Mouse (Mus musculus) liver, embryonic 16.5 days (tissue): ENCODE data around the gene Syt8. TPM values are rescaled to one million over a fixed set of nuclear protein-coding genes. Genes with fewer than 3 reads are reported as not detected.

Experiments
- ATAC-seq: fragments of 200-750 bp; cut with Nextera tagmentation; 2 replicates; pipeline ENCODE4 v1.8.0; 2017; ENCODE audit warnings: low read depth, mild to moderate bottlenecking, moderate number of reproducible peaks, moderate library complexity
- H3K27ac ChIP-seq: fragments of 300-500 bp; sonication (generic); 2 replicates; pipeline ENCODE4 v1.5.1; 2014; ENCODE audit warnings: mild to moderate bottlenecking, low read length
- H3K27me3 ChIP-seq: fragments of 300-500 bp; sonication (generic); 2 replicates; pipeline ENCODE4 v1.6.1; 2014; ENCODE audit warnings: low read depth, low read length, mixed read lengths; ENCODE audit not compliant: control insufficient read depth, insufficient read depth
- H3K36me3 ChIP-seq: fragments of 300-500 bp; sonication (generic); 2 replicates; pipeline ENCODE4 v1.6.1; 2014; ENCODE audit warnings: mild to moderate bottlenecking; ENCODE audit not compliant: control insufficient read depth, insufficient read depth
- H3K4me1 ChIP-seq: fragments of 300-500 bp; sonication (generic); 2 replicates; pipeline ENCODE4 v1.6.1; 2014; ENCODE audit warnings: low read depth, low read length, mixed read lengths; ENCODE audit not compliant: control insufficient read depth
- H3K4me2 ChIP-seq: fragments of 300-500 bp; sonication (generic); 2 replicates; pipeline ENCODE4 v1.6.1; 2014; ENCODE audit warnings: low read depth, low read length, mixed read lengths
- H3K4me3 ChIP-seq: fragments of 300-500 bp; sonication (generic); 2 replicates; pipeline ENCODE4 v1.5.1; 2014; ENCODE audit warnings: low read depth, mild to moderate bottlenecking, low read length
- H3K9ac ChIP-seq: fragments of 300-500 bp; sonication (generic); 2 replicates; pipeline ENCODE4 v1.6.1; 2014; ENCODE audit warnings: low read depth, low read length
- H3K9me3 ChIP-seq: fragments of 300-500 bp; sonication (generic); replicated peaks from 2 replicates; pipeline ENCODE4 v1.6.1; 2016; ENCODE audit warnings: low read length; ENCODE audit not compliant: control insufficient read depth
- WGBS: fragments of 180-500 bp; shearing (Covaris S2); extraction: QIAGEN DNeasy Blood & Tissue Kit; methylation state at CpG from one replicate; pipeline ENCODE4 v1.1.7; 2014; ENCODE audit not compliant: insufficient replicate concordance; 5-methylcytosine and 5-hydroxymethylcytosine counted together
- polyA plus RNA-seq: library from polyadenylated mRNA; unstranded; fragments of >200 nt; fragmentation: Nextera tagmentation; extraction: Ambion mirVana; gene quantifications from 2 replicates; pipeline ENCODE4 v1.2.1, GENCODE M21; 2015

Syt8 gene
- polyA plus RNA-seq, 1 experiment from 2014 or later: 0.14 TPM

GRCm38 (mm10) chr7:142473476-142473875 is 38.8 kb downstream of the Syt8 start:
- no peak for ATAC-seq
- no peak overlapping the region for H3K9ac ChIP-seq

GRCm38 (mm10) chr7:142474799-142475198 is 40.1 kb downstream of the Syt8 start:
- Histone ChIP-seq H3K27me3 (no peaks in the 10 kb centered on the region), H3K4me1 (no peaks in the 10 kb centered on the region), H3K4me2 (no peak overlapping the region), H3K27ac (no peak overlapping the region), H3K4me3 (no peak overlapping the region), H3K36me3 (no peaks in the 10 kb centered on the region), H3K9ac (no peak overlapping the region), H3K9me3 (no peaks in the 10 kb centered on the region)
- WGBS: 73% methylated on average over 14 of the region's 14 CpGs
- no peak for ATAC-seq

More at GRCm38 (mm10) chr7:142473476-142473875, 38.8 kb downstream of the Syt8 start:
- Histone ChIP-seq H3K27ac (no peak overlapping the region), H3K27me3 (no peaks in the 10 kb centered on the region), H3K36me3 (no peaks in the 10 kb centered on the region), H3K4me3 (no peak overlapping the region), H3K9me3 (no peaks in the 10 kb centered on the region), H3K4me1 (no peaks in the 10 kb centered on the region), H3K4me2 (no peak overlapping the region)
- WGBS: 46% methylated on average over 2 of the region's 2 CpGs

- H3K9ac ChIP-seq: no peak overlapping the region
- no peak overlapping the region for H3K4me2 ChIP-seq
- H3K9me3 ChIP-seq: no peaks in the 10 kb centered on the region
- no peak overlapping the region for H3K4me3 ChIP-seq
- no peaks in the 10 kb centered on the region for H3K36me3 ChIP-seq
- H3K27me3 ChIP-seq: no peaks in the 10 kb centered on the region
- no peak overlapping the region for H3K27ac ChIP-seq
- WGBS: 56% methylated on average over 7 of the region's 7 CpGs
- ATAC-seq: no peak
- no peaks in the 10 kb centered on the region for H3K4me1 ChIP-seq
Observed at GRCm38 (mm10) chr7:142475641-142476040, 41.0 kb downstream of the Syt8 start.

DNA sequence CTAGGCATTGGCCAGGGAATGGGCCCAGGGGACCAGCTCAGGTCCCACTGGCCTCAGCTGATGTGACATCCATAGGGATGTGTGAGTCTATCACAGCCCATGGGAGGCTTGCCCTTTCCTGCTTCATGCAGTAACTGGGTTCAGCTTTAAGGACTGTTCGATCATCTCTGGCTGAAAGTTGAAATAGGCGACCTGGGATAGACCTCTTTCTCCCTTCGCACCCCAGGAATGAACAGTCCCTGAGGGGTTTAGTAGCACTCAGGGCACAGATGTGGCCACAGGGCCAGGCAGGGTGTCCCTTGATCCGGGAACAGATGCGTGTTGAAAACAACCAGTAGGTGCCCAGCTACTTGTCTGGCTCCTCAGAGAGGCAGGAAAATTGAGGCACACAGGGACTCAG is 41.6 kb downstream of the Syt8 start:
- H3K9me3 ChIP-seq: no peaks in the 10 kb centered on the region
- no peak overlapping the region for H3K27ac ChIP-seq
- H3K27me3 ChIP-seq: no peaks in the 10 kb centered on the region
- ATAC-seq: no peak
- 66% methylated on average over 5 of the region's 5 CpGs for WGBS
- no peak overlapping the region for H3K9ac ChIP-seq
- H3K4me3 ChIP-seq: no peak overlapping the region
- no peaks in the 10 kb centered on the region for H3K36me3 ChIP-seq
- no peaks in the 10 kb centered on the region for H3K4me1 ChIP-seq
- no peak overlapping the region for H3K4me2 ChIP-seq

DNA sequence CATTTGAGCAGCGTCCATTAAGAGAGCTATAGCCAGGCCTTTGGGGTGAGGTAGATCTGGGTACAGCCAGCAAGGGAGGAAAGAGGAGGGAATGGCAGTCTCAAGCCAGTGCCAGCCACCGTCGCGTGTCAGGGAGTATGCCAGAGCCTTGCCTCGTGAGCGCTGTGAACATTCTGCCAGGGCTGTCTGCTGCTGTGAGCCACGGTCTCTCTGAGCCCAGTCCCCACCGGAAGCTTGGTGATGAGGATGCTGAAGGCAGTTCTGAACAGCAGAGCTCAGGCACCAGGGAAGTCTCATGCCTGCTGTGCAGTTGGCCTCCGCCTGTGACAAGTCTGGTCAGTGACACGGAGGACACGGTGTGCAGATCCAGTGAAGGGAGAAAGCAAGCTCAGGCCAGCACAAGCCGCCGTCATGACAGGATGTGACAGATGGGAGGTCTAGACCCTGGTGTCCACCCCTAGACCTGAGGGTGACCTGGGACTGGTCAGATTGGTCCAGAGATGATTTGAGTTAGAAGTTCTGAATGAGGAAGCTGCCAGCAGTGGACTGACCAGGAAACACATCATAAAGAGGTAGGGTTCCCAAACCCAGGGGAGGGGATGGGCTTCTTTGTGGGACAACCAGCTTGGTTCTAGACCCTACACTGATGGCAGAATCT is 42.3 kb downstream of the Syt8 start:
- no peaks in the 10 kb centered on the region for H3K36me3 ChIP-seq
- H3K9ac ChIP-seq: no peak overlapping the region
- no peak overlapping the region for H3K4me2 ChIP-seq
- ATAC-seq: no peak
- no peaks in the 10 kb centered on the region for H3K27me3 ChIP-seq
- H3K4me1 ChIP-seq: peaks cover 4% of the 10 kb centered on the region
- H3K27ac ChIP-seq: no peak overlapping the region
- no peaks in the 10 kb centered on the region for H3K9me3 ChIP-seq
- WGBS: 73% methylated on average over 13 of the region's 13 CpGs
- no peak overlapping the region for H3K4me3 ChIP-seq

- Histone ChIP-seq H3K27me3 (no peaks in the 10 kb centered on the region), H3K4me1 (peaks cover 4% of the 10 kb centered on the region), H3K9ac (no peak overlapping the region), H3K27ac (no peak overlapping the region), H3K4me3 (no peak overlapping the region), H3K36me3 (no peaks in the 10 kb centered on the region), H3K9me3 (no peaks in the 10 kb centered on the region), H3K4me2 (no peak overlapping the region)
- 59% methylated on average over 6 of the region's 6 CpGs for WGBS
- no peak for ATAC-seq
Observed at GRCm38 (mm10) chr7:142478001-142478400, 43.4 kb downstream of the Syt8 start.

GRCm38 (mm10) chr7:142478574-142478973 is 43.9 kb downstream of the Syt8 start:
- no peak overlapping the region for H3K4me2 ChIP-seq
- H3K4me1 ChIP-seq: peaks cover 4% of the 10 kb centered on the region
- H3K9ac ChIP-seq: no peak overlapping the region
- no peak overlapping the region for H3K4me3 ChIP-seq
- H3K9me3 ChIP-seq: no peaks in the 10 kb centered on the region
- no peaks in the 10 kb centered on the region for H3K36me3 ChIP-seq
- no peaks in the 10 kb centered on the region for H3K27me3 ChIP-seq
- ATAC-seq: no peak
- H3K27ac ChIP-seq: no peak overlapping the region
- 54% methylated on average over 2 of the region's 2 CpGs for WGBS

DNA sequence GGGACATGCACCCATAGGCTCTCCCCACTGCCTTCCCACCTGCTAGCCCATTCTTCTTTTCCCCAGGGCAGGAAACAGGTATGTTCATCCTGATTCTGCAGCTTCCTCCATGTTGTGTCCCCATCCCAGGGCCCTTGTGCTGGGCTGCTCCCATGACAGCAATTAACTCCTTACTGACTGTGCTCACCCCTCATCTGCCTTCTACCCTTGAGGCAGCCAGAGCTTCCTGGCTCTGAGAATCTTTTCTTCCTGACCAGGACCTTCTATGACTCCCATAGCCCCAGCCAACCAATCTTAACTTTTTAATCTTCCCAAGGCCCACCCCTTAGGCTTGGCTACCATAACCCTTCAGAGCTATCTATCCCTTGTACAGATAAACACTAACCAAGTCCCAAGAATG is 44.7 kb downstream of the Syt8 start:
- ATAC-seq: no peak
- no peak overlapping the region for H3K4me2 ChIP-seq
- H3K36me3 ChIP-seq: no peaks in the 10 kb centered on the region
- no peaks in the 10 kb centered on the region for H3K27me3 ChIP-seq
- H3K27ac ChIP-seq: no peak overlapping the region
- H3K9me3 ChIP-seq: no peaks in the 10 kb centered on the region
- H3K9ac ChIP-seq: no peak overlapping the region
- peaks cover 4% of the 10 kb centered on the region for H3K4me1 ChIP-seq
- H3K4me3 ChIP-seq: no peak overlapping the region

DNA sequence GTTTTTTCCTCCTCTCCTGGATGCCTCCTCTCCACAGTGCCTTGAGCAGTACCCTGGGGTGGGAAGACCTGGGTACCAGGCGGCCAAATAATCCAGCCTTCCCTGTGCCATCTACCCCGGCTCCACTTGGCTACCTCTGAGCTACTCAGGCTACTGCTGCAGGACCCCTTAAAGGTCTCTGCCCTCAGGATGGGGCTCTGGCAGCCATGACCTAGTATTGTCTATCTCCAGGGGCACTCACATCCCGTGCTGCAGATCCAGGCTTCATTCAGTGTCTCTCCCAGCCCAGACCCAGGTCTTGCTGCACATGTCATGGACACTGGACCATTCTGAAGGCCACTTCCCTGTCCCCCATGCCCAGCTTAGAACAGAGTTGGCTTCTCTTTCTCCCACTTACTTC is 45.2 kb downstream of the Syt8 start:
- Histone ChIP-seq H3K9me3 (no peaks in the 10 kb centered on the region), H3K4me3 (no peak overlapping the region), H3K36me3 (no peaks in the 10 kb centered on the region), H3K9ac (no peak overlapping the region), H3K4me2 (no peak overlapping the region), H3K27ac (no peak overlapping the region), H3K4me1 (peaks cover 4% of the 10 kb centered on the region), H3K27me3 (no peaks in the 10 kb centered on the region)
- no peak for ATAC-seq
- 51% methylated on average over 3 of the region's 3 CpGs for WGBS
